8 mouse cellular contexts compared by ENCODE assay signal in genomic region chr19:32974778-32975240, GRCm38 (mm10).
DNase-seq lines count a peak whose midpoint lies in the region; ATAC-seq lines count a peak whose summit lies in the region.

No protein-coding gene starts in this region.

- intact Hi-C loops in left cerebral cortex, postnatal 4 days (cut with DNase I), result no loop called here

- ATAC-seq in erythroid progenitor cell, adult 5-6 weeks (replicated peaks; ENCODE audit: low FRiP score, poor library complexity, severe bottlenecking), result no peak

- DNase-seq in left cerebral cortex, postnatal 4 days, result peak; percentile 43
- DNase-seq in left cerebral cortex, adult 8-10 months (ENCODE audit: low spot score in 2 of 2), result no peak
- peak; percentile 2 for DNase-seq in cerebellum, adult 11 months
- DNase-seq in heart, adult 9 months (ENCODE audit: low spot score in 2 of 2), result peak; percentile 46 to 61
- peak; percentile 77 for DNase-seq in skeletal muscle tissue, adult 2 months (ENCODE audit: low read depth, low spot score)
- no peak for DNase-seq in T-cell, adult 2 months (ENCODE audit: low spot score)
- no peak for DNase-seq in neural tube, embryonic 10.5 days (ENCODE audit: extremely low spot score, low spot score)

Comparison
In these comparisons a context has a peak if more than half of its experiments do, and no peak if none do; other contexts are left out.
1. DNase-seq: peak in left cerebral cortex, postnatal 4 days (single experiment), cerebellum, adult 11 months (single experiment), heart, adult 9 months (2 of 2) and skeletal muscle tissue, adult 2 months (single experiment); none in left cerebral cortex, adult 8-10 months (0 of 2), T-cell, adult 2 months (single experiment) and neural tube, embryonic 10.5 days (single experiment).